Mouse (Mus musculus) midbrain, postnatal 0 days (tissue): ENCODE measurements around the gene Mob2. TPM values are rescaled to one million over a fixed set of nuclear protein-coding genes. Genes with fewer than 3 reads are reported as not detected.
A peak's percentile ranks its signal among the peaks of the same experiment; 100 is the strongest.

ENCODE experiments used
- ATAC-seq: fragments of 200-750 bp; cut with Nextera tagmentation; 2 replicates; pipeline ENCODE4 v1.8.0; 2017; ENCODE audit warnings: moderate number of reproducible peaks, mild to moderate bottlenecking, moderate TSS enrichment, moderate library complexity; ENCODE audit not compliant: low FRiP score
- DNase-seq: peaks from one replicate; pipeline ENCODE4 v3.0.0-alpha.2; 2015; ENCODE audit warnings: low spot score
- H3K27ac ChIP-seq: fragments of 300-500 bp; sonication (generic); 2 replicates; pipeline ENCODE4 v1.5.1; 2014; ENCODE audit warnings: low read depth, mild to moderate bottlenecking, low read length, mixed read lengths
- H3K27me3 ChIP-seq: fragments of 300-500 bp; sonication (generic); 2 replicates; pipeline ENCODE4 v1.6.1; 2014; ENCODE audit warnings: low read length, control low read depth, mixed read lengths; ENCODE audit not compliant: insufficient read depth
- H3K36me3 ChIP-seq: fragments of 300-500 bp; sonication (generic); 2 replicates; pipeline ENCODE4 v1.6.1; 2014; ENCODE audit warnings: low read length, control low read depth, mixed read lengths; ENCODE audit not compliant: insufficient read depth
- H3K4me1 ChIP-seq: fragments of 300-500 bp; sonication (generic); 2 replicates; pipeline ENCODE4 v1.6.1; 2014; ENCODE audit warnings: mild to moderate bottlenecking, control low read depth, antibody characterized with exemption, low read length, mixed read lengths; ENCODE audit not compliant: insufficient read depth
- H3K4me2 ChIP-seq: fragments of 300-500 bp; sonication (generic); 2 replicates; pipeline ENCODE4 v1.6.1; 2014; ENCODE audit warnings: low read depth, mild to moderate bottlenecking, low read length, mixed read lengths; ENCODE audit not compliant: poor library complexity, severe bottlenecking
- H3K4me3 ChIP-seq: fragments of 300-500 bp; sonication (generic); 2 replicates; pipeline ENCODE4 v1.5.1; 2014; ENCODE audit warnings: low read depth, mild to moderate bottlenecking, low read length, moderate library complexity
- H3K9ac ChIP-seq: fragments of 300-500 bp; sonication (generic); replicated peaks from 2 replicates; pipeline ENCODE4 v1.6.1; 2014; ENCODE audit warnings: mild to moderate bottlenecking, low read length, moderate library complexity, mixed read lengths; ENCODE audit not compliant: poor library complexity, severe bottlenecking
- H3K9me3 ChIP-seq: fragments of 300-500 bp; sonication (generic); 2 replicates; pipeline ENCODE4 v1.6.1; 2016; ENCODE audit warnings: low read length, control low read depth
- CTCF ChIP-seq: IDR thresholded peaks from 2 replicates; pipeline ENCODE4 v1.5.1; 2016; ENCODE audit warnings: antibody characterized with exemption, mild to moderate bottlenecking
- WGBS: fragments of 180-500 bp; shearing (Covaris S2); extraction: QIAGEN DNeasy Blood & Tissue Kit; methylation state at CpG from one replicate; pipeline ENCODE4 v1.1.7; 2014; 5-methylcytosine and 5-hydroxymethylcytosine counted together
- polyA plus RNA-seq: library from polyadenylated mRNA; unstranded; fragments of >200 nt; fragmentation: Nextera tagmentation; extraction: Ambion mirVana; gene quantifications from 2 replicates; pipeline ENCODE4 v1.2.1, GENCODE M21; 2015
- total RNA-seq: library from RNA; depleted of rRNA; stranded (reverse); fragments of >200 nt; gene quantifications from 2 replicates; pipeline ENCODE4 v1.2.3, GENCODE M21; 2014

The Mob2 gene
- total and polyA plus RNA-seq, 2 experiments from 2014 or later, result 31.6 to 38.0 TPM

- H3K27ac ChIP-seq, result no peak overlapping the region
- H3K4me2 ChIP-seq, result no peak overlapping the region
- TF ChIP-seq CTCF, result no peak
- 53% methylated on average over 15 of the region's 16 CpGs for WGBS
- no peaks in the 10 kb centered on the region for H3K4me1 ChIP-seq
- no peaks in the 10 kb centered on the region for H3K27me3 ChIP-seq
- no peak for DNase-seq
- H3K4me3 ChIP-seq, result no peak overlapping the region
- H3K9me3 ChIP-seq, result no peaks in the 10 kb centered on the region
- no peak for ATAC-seq
- H3K36me3 ChIP-seq, result peaks cover 69% of the 10 kb centered on the region
- H3K9ac ChIP-seq, result no peak overlapping the region
These were observed 21.7 kb upstream of the Mob2 start for GRCm38 (mm10) chr7:142082607-142083006.

DNA sequence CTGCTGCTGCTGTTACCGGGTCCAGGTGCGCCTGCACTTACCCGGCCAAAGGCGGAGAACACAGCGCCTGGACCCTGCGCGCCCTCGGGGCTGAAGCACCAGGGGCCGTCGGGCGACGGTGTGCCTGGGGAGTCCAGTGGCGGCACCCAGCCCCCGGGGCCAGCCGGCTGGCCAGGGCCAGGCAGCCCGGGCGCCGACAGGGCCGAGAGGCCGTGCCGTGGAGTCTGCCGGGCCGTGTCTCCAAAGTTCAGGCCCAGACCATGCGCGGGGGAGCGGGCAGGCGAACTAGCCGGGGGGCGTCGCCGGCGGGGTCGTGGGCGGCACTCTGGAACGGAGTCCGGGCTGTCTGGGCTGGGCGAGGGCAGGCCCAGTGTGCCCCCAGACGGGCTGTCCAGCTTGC lies 21.3 kb upstream of the Mob2 start:
- no peak for DNase-seq
- Histone ChIP-seq H3K4me1 (no peaks in the 10 kb centered on the region), H3K4me2 (no peak overlapping the region), H3K9ac (no peak overlapping the region), H3K4me3 (no peak overlapping the region), H3K36me3 (peaks cover 65% of the 10 kb centered on the region), H3K27ac (no peak overlapping the region), H3K9me3 (no peaks in the 10 kb centered on the region), H3K27me3 (no peaks in the 10 kb centered on the region)
- ATAC-seq, result no peak
- no peak for TF ChIP-seq CTCF
- WGBS, result 20% methylated on average over 25 of the region's 38 CpGs

GRCm38 (mm10) chr7:142081736-142082135 lies 20.9 kb upstream of the Mob2 start:
- WGBS, result 57% methylated on average over 14 of the region's 17 CpGs
- H3K36me3 ChIP-seq, result peaks cover 60% of the 10 kb centered on the region
- ATAC-seq, result no peak
- H3K4me3 ChIP-seq, result no peak overlapping the region
- no peaks in the 10 kb centered on the region for H3K4me1 ChIP-seq
- no peak overlapping the region for H3K27ac ChIP-seq
- no peaks in the 10 kb centered on the region for H3K27me3 ChIP-seq
- no peak for TF ChIP-seq CTCF
- no peak overlapping the region for H3K9ac ChIP-seq
- no peak overlapping the region for H3K4me2 ChIP-seq
- no peak for DNase-seq
- H3K9me3 ChIP-seq, result no peaks in the 10 kb centered on the region

- no peak for ATAC-seq
- no peak overlapping the region for H3K27ac ChIP-seq
- no peak overlapping the region for H3K4me3 ChIP-seq
- H3K9me3 ChIP-seq, result no peaks in the 10 kb centered on the region
- H3K4me2 ChIP-seq, result no peak overlapping the region
- 52% methylated on average over 2 of the region's 2 CpGs for WGBS
- DNase-seq, result no peak
- no peaks in the 10 kb centered on the region for H3K4me1 ChIP-seq
- TF ChIP-seq CTCF, result no peak
- no peaks in the 10 kb centered on the region for H3K27me3 ChIP-seq
- peaks cover 52% of the 10 kb centered on the region for H3K36me3 ChIP-seq
- H3K9ac ChIP-seq, result no peak overlapping the region
These were observed 20.0 kb upstream of the Mob2 start for GRCm38 (mm10) chr7:142080876-142081275.

GRCm38 (mm10) chr7:142079365-142079764 lies 18.5 kb upstream of the Mob2 start:
- ATAC-seq, result no peak
- Histone ChIP-seq H3K9ac (no peak overlapping the region), H3K4me3 (no peak overlapping the region), H3K9me3 (no peaks in the 10 kb centered on the region), H3K27me3 (no peaks in the 10 kb centered on the region), H3K4me2 (no peak overlapping the region), H3K4me1 (no peaks in the 10 kb centered on the region), H3K27ac (no peak overlapping the region), H3K36me3 (peaks cover 38% of the 10 kb centered on the region)
- 64% methylated on average over 5 of the region's 5 CpGs for WGBS
- TF ChIP-seq CTCF, result no peak
- DNase-seq, result no peak

DNA sequence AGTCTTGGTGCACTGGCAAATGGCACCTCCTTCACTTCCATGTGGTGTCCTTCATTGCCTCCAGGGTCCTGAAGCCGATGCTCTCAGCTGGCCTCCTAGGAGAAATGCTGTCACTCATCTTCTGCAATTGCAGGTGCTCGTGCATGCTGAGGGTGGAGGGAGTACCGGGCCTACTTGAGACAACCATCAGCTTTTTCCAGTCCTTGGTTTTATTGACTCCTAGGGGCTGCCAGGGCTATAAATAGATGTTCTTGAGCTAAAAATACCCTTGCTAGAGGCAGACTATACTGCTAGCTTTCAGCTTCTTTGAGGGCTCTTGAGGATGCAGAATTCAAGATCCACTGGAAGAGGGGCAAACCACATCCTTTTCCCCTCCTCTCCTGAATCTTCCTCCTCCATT lies 16.3 kb upstream of the Mob2 start:
- DNase-seq (peak; percentile 52), ATAC-seq (no peak)
- H3K36me3 ChIP-seq, result peaks cover 26% of the 10 kb centered on the region
- H3K4me2 ChIP-seq, result no peak overlapping the region
- no peak for TF ChIP-seq CTCF
- H3K4me3 ChIP-seq, result no peak overlapping the region
- H3K9me3 ChIP-seq, result no peaks in the 10 kb centered on the region
- H3K27me3 ChIP-seq, result no peaks in the 10 kb centered on the region
- H3K9ac ChIP-seq, result no peak overlapping the region
- 59% methylated on average over 3 of the region's 3 CpGs for WGBS
- H3K27ac ChIP-seq, result peak overlapping the region; percentile 18; the same call in 1 of the 2 replicates
- no peaks in the 10 kb centered on the region for H3K4me1 ChIP-seq
